Mouse (Mus musculus): ENCODE data around the gene Tcf20.

Tcf20 gene

DNA sequence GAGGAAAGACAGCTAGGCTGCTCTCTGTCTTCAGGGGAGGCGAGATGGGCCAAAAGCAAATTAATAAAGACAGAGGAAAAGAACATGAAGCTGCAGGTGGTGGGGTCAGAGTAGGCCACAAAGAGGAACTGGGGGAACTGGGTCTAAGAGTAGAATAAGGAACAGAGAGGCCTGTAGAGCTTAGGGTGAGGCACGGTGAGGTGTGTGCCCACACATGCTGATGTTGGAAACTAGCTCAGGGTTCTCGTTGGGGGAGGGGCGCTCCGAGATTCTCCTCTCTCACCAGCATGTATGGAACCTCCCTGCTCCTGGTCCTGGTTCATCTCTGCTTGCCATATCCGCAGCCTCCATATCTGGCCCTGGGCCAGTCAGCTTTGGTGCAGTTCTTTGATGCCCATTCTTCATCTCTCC lies 11.1 kb upstream of the Tcf20 start:
- in situ Hi-C loops (cut with MboI; ENCODE audit: unreplicated experiment in 2 of 2), result no loop called here

DNA sequence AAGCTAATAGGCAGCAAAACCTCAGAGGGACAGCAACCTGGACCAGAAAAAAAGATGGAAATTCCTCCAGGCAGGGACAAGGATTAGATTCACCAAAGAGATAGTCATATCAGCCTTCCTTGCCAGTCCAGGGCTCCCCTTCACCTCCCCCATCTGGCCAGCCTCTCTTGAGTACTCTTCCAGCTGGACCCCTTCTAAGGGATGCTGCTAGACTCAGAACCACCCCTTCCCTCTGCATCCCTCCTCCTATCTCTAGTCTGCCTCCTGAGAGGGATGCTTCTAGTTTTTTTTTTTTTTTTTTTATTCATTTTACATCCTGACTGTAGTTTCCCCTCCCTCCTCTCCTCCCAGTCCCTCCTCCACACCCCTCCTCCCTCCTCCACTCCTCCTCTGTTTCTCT lies 8.8 kb upstream of the Tcf20 start:
- in situ Hi-C loops (cut with MboI; ENCODE audit: unreplicated experiment in 2 of 2), result no loop called here

GRCm38 (mm10) chr15:82995239-82995638 lies 7.6 kb upstream of the Tcf20 start:
- in situ Hi-C loops (cut with MboI; ENCODE audit: unreplicated experiment in 2 of 2), result no loop called here

DNA sequence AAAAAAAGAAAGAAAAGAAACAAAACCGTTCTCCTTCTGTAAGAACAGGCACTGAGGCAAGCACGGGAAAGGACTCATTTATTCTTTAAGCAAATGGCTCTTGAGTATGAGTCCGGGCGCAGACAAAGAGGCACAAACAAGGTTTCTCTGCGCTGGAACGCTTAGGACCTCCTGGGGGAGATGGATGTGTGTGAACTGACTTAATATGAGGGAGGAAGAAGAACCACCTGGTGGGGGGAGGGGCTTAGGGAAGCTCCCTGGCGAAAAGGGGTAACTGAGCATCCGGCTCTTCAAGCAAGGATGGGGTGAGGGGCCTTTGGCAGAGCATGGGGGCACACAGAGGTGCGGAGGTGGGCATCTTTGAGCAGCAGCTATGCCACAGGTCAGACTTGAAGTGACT lies 5.2 kb upstream of the Tcf20 start:
- in situ Hi-C loops (cut with MboI; ENCODE audit: unreplicated experiment in 2 of 2), result no loop called here

DNA sequence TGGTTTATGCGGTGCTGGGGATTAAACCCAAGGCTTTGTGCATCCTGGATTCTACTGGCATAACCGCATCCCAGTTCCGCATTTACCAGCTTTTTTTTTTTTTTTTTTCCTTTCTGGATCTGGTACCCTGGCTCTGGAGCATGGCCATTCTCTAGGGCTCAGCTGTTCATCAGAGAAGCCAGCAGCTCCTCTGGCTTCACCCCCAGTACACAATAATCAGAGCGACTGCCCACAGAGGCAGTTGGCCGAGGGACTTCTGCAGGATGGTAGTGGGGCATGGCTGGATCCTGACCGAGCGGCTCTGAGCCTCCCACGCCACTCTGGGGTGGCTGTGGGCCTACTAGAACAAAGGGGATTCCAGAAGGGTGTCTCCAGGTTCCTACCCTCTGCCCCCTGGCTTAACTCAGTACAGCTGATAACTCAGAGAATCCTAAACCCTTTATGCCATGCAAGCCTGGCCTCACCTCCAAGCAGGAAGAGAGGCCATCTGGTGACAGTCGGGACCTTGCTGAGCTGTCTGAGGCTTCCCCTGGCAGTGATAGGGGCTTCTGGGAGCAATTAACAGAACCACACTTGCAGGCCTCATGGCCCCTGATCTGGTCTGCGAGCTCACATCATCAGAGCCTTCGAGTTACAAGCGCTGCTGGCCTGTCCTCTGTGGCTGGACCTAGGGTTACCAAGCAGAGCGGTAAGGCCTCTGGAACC lies 4.6 kb upstream of the Tcf20 start:
- in situ Hi-C loops (cut with MboI; ENCODE audit: unreplicated experiment in 2 of 2), result no loop called here

DNA sequence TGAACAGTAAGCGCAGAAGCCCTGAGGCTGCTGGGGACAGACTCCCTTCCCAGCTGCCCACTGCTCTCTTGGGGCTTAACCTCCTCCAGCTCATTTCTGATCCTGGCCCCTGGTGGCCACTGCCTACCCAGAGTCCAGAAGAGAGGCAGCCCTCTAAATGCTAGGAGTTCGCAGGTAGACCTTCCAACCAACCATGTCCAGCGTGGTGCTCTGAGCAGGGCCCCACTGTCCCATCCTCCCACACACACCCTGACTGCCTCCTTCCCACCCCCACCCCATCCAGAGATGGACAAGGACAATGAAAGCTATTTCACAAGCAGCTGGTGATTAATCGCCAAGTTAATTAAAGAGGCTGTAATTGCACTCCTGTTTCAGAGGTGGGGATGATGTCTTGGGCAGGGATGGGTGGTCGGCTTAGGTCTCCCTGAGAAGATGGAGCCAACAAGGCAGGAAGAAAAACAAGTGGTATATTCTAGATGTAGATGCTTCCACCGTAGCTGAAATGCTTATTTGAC lies 1.6 kb upstream of the Tcf20 start:
- in situ Hi-C loops (cut with MboI; ENCODE audit: unreplicated experiment in 2 of 2), result no loop called here

DNA sequence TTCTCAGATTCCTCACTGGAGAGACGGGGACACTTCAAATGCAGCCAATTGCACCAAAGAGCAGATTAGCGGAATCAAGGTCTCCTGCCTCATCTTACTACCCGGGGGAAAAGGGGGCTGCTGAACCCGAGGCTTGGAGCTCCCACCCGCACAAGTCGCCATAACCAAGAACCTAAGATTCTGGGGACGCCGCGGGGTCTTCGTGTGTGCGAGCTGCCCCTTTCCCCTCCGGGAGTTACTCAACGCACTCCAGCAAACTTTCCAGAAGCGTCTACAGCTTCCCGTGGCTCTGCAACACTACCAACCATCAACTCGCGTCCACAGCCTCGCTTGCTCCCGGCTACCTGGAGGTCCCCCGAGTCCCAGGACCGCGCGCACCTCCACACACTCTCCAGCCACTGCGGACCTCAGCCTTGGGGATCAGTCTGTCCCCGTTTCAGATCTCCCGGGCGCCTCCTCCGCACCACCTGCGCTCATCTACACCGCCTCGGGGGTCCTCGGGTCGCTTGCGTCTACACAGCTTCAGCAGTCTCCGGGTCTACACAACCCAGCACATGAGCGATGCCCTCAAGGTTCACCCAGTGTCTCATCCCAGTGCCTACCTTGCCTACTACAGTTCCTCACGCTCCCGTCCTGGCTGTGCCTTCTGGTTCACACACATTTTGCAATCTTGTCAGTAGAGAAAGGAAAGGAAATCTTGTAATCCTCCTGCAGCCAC lies 499 bp downstream of the Tcf20 start:
- in situ Hi-C loops (cut with MboI; ENCODE audit: unreplicated experiment in 2 of 2), result no loop called here

GRCm38 (mm10) chr15:82984574-82984973 lies 3.1 kb downstream of the Tcf20 start:
- in situ Hi-C loops (cut with MboI; ENCODE audit: unreplicated experiment in 2 of 2), result no loop called here

DNA sequence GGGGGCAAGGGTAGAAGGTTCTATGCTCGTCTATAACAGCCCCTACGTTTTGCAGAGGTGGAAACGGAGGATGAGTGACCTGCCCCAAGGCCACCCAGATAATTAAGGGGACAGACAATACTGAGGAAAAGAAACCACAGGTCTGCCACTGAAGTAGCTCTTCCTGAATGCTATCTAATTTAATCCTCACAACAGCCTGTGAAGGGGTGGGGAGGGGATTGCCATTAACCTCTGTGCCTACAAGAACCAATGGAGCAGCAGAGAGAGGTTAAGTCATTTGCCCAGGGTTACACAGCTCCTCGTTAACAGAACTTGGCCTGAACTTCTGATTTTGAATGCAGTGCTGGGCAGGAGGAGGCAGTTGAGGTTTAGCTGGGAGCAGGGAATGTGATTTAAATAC lies 3.6 kb downstream of the Tcf20 start:
- in situ Hi-C loops (cut with MboI; ENCODE audit: unreplicated experiment in 2 of 2), result no loop called here

GRCm38 (mm10) chr15:82983416-82984026 lies 4.2 kb downstream of the Tcf20 start:
- in situ Hi-C loops (cut with MboI; ENCODE audit: unreplicated experiment in 2 of 2), result no loop called here

DNA sequence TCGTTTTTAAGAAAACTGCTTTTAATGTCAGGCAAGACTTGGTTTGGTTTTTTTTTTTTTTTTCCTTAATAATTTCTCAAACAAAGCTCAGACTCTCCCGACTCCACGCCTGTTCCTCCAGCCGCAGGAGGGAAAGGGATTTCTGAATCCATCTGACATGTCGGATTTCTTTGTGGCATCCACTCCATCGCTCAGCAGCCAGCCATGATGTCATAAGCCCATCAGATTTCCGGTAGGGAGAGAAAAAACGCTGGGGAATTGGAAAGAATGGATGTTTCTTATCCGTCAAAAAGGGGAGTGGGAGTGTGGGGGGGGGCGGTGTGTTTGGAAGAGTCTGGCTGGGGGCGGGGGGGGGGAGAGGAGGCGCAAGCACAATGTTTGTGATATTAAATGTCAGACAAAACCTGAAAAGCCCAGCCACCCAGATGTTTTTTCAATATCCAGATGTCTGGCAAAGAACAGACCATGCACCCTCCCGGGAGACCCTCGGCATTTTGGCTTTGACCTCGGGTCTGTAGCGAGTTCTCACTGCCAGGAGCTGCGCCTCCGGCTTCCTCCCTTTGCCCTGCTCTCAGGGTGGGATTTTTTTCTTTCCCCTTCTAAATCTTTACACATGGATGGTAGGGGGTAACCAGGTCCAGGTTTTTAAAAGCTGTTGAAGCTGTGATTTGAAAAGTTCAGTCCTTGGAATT lies 4.8 kb downstream of the Tcf20 start:
- in situ Hi-C loops (cut with MboI; ENCODE audit: unreplicated experiment in 2 of 2), result no loop called here

GRCm38 (mm10) chr15:82981676-82982520 lies 5.8 kb downstream of the Tcf20 start:
- in situ Hi-C loops (cut with MboI; ENCODE audit: unreplicated experiment in 2 of 2), result no loop called here

GRCm38 (mm10) chr15:82979531-82979930 lies 8.1 kb downstream of the Tcf20 start:
- in situ Hi-C loops (cut with MboI; ENCODE audit: unreplicated experiment in 2 of 2), result no loop called here

DNA sequence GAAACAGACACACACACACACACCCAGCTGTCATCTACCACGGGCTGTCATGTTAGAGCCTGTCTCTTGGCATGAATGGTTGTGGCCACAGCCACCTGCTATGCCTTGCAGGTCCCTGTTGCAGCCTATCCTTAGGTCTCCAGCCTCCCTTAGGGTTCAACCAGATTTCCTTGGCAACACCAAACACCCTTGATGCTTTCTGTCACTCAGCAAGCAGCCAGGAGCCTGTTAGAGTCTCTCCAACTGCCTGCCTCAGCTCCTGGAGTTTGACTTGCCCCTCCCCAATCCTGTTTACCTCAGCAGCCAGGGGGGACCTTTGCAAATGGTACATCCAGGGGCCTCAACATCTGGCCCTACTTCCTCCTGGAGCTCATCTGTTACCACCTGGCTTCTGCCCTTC lies 13.2 kb downstream of the Tcf20 start:
- in situ Hi-C loops (cut with MboI; ENCODE audit: unreplicated experiment in 2 of 2), result no loop called here

DNA sequence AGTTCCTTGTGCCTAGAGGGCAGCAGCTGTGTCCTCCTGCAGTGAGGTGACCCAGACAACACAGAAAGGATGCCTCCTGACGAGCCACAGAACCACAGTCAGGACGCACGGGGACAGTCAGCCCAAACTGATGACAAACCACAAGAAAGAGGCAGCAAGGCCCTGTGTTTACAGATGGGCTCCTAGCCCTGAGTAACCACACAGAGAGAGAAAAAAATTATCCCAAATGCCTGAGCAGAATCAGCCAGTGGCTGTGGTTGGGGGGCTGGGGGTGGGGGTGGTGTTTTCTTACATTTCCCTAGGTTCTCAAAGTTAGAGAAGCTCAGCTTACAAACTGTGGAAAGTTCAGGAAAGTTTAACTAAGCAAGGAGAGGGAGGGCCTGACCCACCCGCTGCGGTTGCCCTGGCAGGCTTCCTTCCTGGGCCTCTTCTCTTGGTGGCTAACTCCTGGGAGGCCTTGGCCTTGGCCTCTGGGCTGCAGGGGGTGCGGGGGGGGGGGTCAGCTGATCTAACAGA lies 18.4 kb downstream of the Tcf20 start:
- in situ Hi-C loops (cut with MboI; ENCODE audit: unreplicated experiment in 2 of 2), result no loop called here

- in situ Hi-C loops (cut with MboI; ENCODE audit: unreplicated experiment in 2 of 2), result no loop called here
Measured at GRCm38 (mm10) chr15:82968449-82968848, 19.2 kb downstream of the Tcf20 start.

DNA sequence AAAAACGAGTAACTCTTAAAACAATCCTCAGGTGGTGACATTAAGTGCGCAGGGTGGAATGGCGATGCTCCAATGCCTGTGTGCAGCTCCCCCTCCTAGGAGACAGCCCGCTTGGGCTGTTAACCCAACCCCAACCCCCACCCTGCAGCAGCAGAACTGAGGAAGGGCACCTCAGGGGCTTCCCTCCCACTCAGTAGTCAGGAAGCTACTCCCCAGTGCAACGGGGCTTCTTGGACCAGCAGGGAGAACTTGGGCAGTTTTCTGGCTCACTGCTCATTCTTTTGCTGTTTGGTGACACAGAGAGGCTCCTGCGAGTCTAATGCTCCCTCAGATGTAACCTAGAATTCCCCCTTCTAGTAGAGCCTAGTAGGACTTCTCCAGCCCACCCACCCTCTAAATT lies 19.7 kb downstream of the Tcf20 start:
- in situ Hi-C loops (cut with MboI; ENCODE audit: unreplicated experiment in 2 of 2), result no loop called here

- in situ Hi-C loops (cut with MboI; ENCODE audit: unreplicated experiment in 2 of 2), result no loop called here
Measured at GRCm38 (mm10) chr15:82964266-82964825, 23.3 kb downstream of the Tcf20 start.

- in situ Hi-C loops (cut with MboI; ENCODE audit: unreplicated experiment in 2 of 2), result no loop called here
Measured at GRCm38 (mm10) chr15:82963556-82964156, 24.0 kb downstream of the Tcf20 start.

Measured in v-Abl transformed pro-B cells (cell line).